Mouse (Mus musculus) bone marrow, adult 2 months (tissue): ENCODE results near the gene Olfr734. TPM values are rescaled to one million over a fixed set of nuclear protein-coding genes. Genes with fewer than 3 reads are reported as not detected.
A peak's percentile ranks its signal among the peaks of the same experiment; 100 is the strongest.

Source experiments
- H3K27ac ChIP-seq: fragments of 200-500 bp; 2 replicates; pipeline ENCODE4 v1.5.1; 2012; ENCODE audit warnings: low read depth, mild to moderate bottlenecking, control low read depth, inconsistent platforms, low read length; ENCODE audit not compliant: control insufficient read depth, poor library complexity, insufficient read depth
- H3K4me1 ChIP-seq: fragments of 200-500 bp; 2 replicates; pipeline ENCODE4 v1.6.1; 2011; ENCODE audit warnings: low read length; ENCODE audit not compliant: control insufficient read depth, insufficient read depth
- H3K4me3 ChIP-seq: fragments of 200-500 bp; replicated peaks from 2 replicates; pipeline ENCODE3; 2011; ENCODE audit warnings: mild to moderate bottlenecking, low read depth, low read length, control low read depth; ENCODE audit not compliant: control insufficient read depth
- CTCF ChIP-seq: fragments of 200-500 bp; IDR thresholded peaks from 2 replicates; pipeline ENCODE4 v1.5.1; 2011; ENCODE audit warnings: low read length, control low read depth; ENCODE audit not compliant: control insufficient read depth, insufficient read depth
- POLR2A ChIP-seq: fragments of 200-500 bp; IDR thresholded peaks from 2 replicates; pipeline ENCODE4 v1.6.1; 2011; ENCODE audit warnings: low read depth, mild to moderate bottlenecking, control low read depth, low read length, borderline replicate concordance; ENCODE audit not compliant: control insufficient read depth
- WGBS: fragments of 180-500 bp; shearing (Covaris S2); methylation state at CpG from one replicate; pipeline ENCODE4 v1.1.7; 2018; 5-methylcytosine and 5-hydroxymethylcytosine counted together
- polyA plus RNA-seq: library from polyadenylated mRNA; stranded (reverse); fragments of >200 nt; gene quantifications from 2 replicates; pipeline ENCODE4 v1.2.4, GENCODE M21; 2011; ENCODE audit warnings: low replicate concordance; ENCODE audit not compliant: missing spikeins, insufficient read depth, insufficient read length

The Olfr734 gene
- polyA plus RNA-seq: not detected in 2 replicates

DNA sequence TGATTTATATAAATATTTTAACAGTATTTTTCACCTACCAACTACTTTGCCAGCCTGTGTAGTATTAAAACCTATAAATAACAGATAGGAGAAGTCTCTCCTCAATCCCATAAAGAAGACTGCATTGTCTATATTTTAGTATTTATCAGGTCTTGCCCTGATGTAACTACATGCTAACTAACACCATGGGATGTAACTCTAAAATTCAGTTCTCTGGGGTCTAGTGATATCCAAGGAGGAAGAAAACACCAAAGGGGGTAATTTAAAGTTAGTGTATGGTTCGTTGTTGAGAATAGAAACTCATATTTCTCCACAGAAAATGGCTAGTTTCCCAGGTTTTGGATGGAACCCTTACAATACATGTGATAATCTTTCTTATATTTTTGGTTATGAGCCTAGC lies at the start of gene Olfr734:
Olfr734 (minus strand) TSS at position 101 of the 400 bp plus-strand sequence.
- Histone ChIP-seq H3K4me1 (no peaks in the 10 kb centered on the region), H3K27ac (no peak within 1 kb of the TSS), H3K4me3 (no peak within 1 kb of the TSS)
- WGBS: 56% methylated on average over 1 of the region's 1 CpGs
- TF ChIP-seq CTCF (no peak), POLR2A (no peak)

GRCm38 (mm10) chr14:50363561-50363960 lies 37.0 kb upstream of the Olfr734 start:
- 65% methylated on average over 2 of the region's 2 CpGs for WGBS
- no peaks in the 10 kb centered on the region for H3K4me1 ChIP-seq
- H3K4me3 ChIP-seq: no peak overlapping the region
- no peak overlapping the region for H3K27ac ChIP-seq
- TF ChIP-seq CTCF (no peak), POLR2A (no peak)

GRCm38 (mm10) chr14:50360480-50360879 lies 33.9 kb upstream of the Olfr734 start:
- WGBS: 64% methylated on average over 3 of the region's 3 CpGs
- TF ChIP-seq CTCF (no peak), POLR2A (no peak)

GRCm38 (mm10) chr14:50357593-50357992 lies 31.0 kb upstream of the Olfr734 start, which contains the start of gene Tlr11:
TSS of gene Tlr11 (plus strand) at chr14:50357914.
- TF ChIP-seq POLR2A (no peak), CTCF (no peak)
- 23% methylated on average over 2 of the region's 2 CpGs for WGBS
- peaks cover 1% of the 10 kb centered on the region for H3K4me1 ChIP-seq
- no peak within 1 kb of the TSS for H3K4me3 ChIP-seq
- no peak within 1 kb of the TSS for H3K27ac ChIP-seq

More at GRCm38 (mm10) chr14:50360480-50360879, 33.9 kb upstream of the Olfr734 start:
- H3K4me3 ChIP-seq: no peak overlapping the region
- H3K27ac ChIP-seq: no peak overlapping the region
- H3K4me1 ChIP-seq: peaks cover 1% of the 10 kb centered on the region

DNA sequence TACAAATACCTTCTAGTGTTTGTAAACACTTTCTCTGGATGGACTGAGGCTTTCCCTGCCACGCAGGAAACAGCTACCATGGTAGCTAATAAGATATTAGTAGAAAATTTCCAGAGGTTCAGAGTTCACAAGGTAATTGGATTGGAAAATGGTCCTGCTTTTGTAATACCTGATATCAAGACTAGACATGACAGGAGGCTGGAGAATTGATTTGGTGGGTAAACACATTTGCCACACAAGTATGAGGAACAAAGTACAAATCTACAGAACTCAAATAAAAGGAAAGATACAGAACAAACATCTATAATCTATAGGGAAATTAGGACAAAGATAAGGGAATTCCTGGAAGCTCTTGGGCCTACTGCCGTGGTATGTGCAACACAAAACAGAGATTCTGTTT lies 30.2 kb upstream of the Olfr734 start:
- no peak for TF ChIP-seq CTCF
- no peak for TF ChIP-seq POLR2A
- 78% methylated on average over 2 of the region's 2 CpGs for WGBS
- peaks cover 1% of the 10 kb centered on the region for H3K4me1 ChIP-seq
- H3K4me3 ChIP-seq: no peak overlapping the region
- H3K27ac ChIP-seq: no peak overlapping the region

DNA sequence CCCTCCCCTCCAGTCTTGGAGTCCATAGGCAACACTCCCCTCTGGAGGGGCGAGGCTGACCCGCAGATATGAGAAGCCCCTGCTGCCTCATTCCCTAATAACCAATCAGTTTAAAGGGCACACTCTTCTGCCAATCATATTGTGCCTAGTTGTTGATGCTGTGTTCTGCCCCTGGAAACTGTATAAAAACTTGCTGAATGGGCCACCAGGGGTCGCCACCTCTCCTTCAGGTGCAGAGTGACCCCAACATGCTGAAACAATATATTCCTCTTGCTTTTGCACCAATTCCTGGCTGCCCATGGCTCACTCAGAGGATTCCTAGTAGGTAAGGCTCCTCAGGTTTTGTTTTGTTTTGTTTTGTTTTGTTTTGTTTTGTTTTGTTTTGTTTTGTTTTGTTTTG lies 25.9 kb upstream of the Olfr734 start:
- TF ChIP-seq POLR2A (no peak), CTCF (peak; percentile 40; the same call in 1 of the 2 replicates)
- 21% methylated on average over 3 of the region's 3 CpGs for WGBS
- Histone ChIP-seq H3K27ac (no peak overlapping the region), H3K4me1 (peaks cover 1% of the 10 kb centered on the region), H3K4me3 (no peak overlapping the region)

DNA sequence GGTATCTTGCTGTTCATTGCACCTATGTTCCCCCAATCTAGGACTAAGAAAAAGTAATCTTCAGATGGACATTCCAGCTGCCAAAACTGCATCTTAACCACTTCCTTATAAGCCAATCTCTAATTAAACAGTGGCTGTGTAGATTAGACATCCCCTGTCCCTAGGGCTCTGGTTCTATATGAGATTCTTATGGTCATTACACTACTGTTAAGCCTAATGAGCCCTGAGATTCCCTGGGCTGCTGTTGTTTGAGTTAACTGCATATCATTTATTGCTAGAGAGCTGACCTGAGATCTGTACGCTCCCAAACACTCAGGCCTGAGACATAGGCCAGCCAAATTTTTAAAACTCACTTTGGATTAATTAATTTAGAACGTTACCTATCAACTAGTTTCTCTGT lies 22.2 kb upstream of the Olfr734 start, which contains the start of gene Olfr735:
Olfr735 (minus strand) TSS at position 77 of the 400 bp plus-strand sequence.
- no peaks in the 10 kb centered on the region for H3K4me1 ChIP-seq
- WGBS: 69% methylated on average over 2 of the region's 2 CpGs
- no peak within 1 kb of the TSS for H3K4me3 ChIP-seq
- no peak within 1 kb of the TSS for H3K27ac ChIP-seq
- no peak for TF ChIP-seq CTCF
- TF ChIP-seq POLR2A: no peak

DNA sequence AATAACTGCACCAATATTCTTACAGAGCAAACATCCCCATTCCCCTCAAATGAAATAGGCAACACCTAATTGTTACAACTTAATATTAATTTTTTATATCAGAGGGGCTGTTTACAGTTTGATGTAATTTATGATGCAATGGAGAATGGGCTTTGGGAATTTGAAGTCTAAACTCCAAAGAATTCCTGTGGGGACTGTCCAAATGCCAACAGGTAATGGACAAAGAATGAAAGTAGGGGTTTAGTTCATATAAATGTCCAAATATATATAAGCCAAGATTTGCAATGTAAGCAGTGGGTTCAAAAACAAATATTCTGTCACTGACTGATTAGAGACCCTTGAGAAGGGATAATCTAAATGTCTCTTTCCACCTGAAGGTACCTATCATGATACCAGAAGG lies 25.1 kb downstream of the Olfr734 start, which contains the start of gene Olfr733:
Olfr733 (minus strand) TSS at position 101 of the 400 bp plus-strand sequence.
- H3K27ac ChIP-seq: no peak within 1 kb of the TSS
- no peaks in the 10 kb centered on the region for H3K4me1 ChIP-seq
- TF ChIP-seq POLR2A (no peak), CTCF (no peak)
- no peak within 1 kb of the TSS for H3K4me3 ChIP-seq

GRCm38 (mm10) chr14:50284106-50284505 lies 42.5 kb downstream of the Olfr734 start, which contains the start of gene Olfr732:
TSS of gene Olfr732 (minus strand) at chr14:50284206.
- no peak within 1 kb of the TSS for H3K4me3 ChIP-seq
- H3K27ac ChIP-seq: no peak within 1 kb of the TSS
- no peak for TF ChIP-seq POLR2A
- no peak for TF ChIP-seq CTCF
- no peaks in the 10 kb centered on the region for H3K4me1 ChIP-seq
- 86% methylated on average over 1 of the region's 1 CpGs for WGBS

Other genes starting within 250 kb of the Olfr734 start
- gene Olfr726, start 235.8 kb downstream of the Olfr734 start, polyA plus RNA-seq: not detected in 2 replicates
- not detected in 2 replicates for gene Olfr727, start 203.6 kb downstream of the Olfr734 start, polyA plus RNA-seq
- not detected in 2 replicates for gene Olfr728, start 184.1 kb downstream of the Olfr734 start, polyA plus RNA-seq
- gene Olfr729, start 173.9 kb downstream of the Olfr734 start, polyA plus RNA-seq: 0.45 TPM in 1 of 2 replicates, not detected in the other
- not detected in 2 replicates for gene Olfr730, start 138.6 kb downstream of the Olfr734 start, polyA plus RNA-seq
- not detected in 2 replicates for gene Olfr731, start 84.9 kb downstream of the Olfr734 start, polyA plus RNA-seq
- not detected in 2 replicates for gene Olfr732, start 42.6 kb downstream of the Olfr734 start, polyA plus RNA-seq
- not detected in 2 replicates for gene Olfr733, start 25.2 kb downstream of the Olfr734 start, polyA plus RNA-seq
- gene Olfr735, start 22.1 kb upstream of the Olfr734 start, polyA plus RNA-seq: not detected in 2 replicates
- not detected in 2 replicates for gene Tlr11, start 31.2 kb upstream of the Olfr734 start, polyA plus RNA-seq
- gene Olfr736, start 54.4 kb upstream of the Olfr734 start, polyA plus RNA-seq: not detected in 2 replicates
- not detected in 2 replicates for gene Olfr738, start 80.8 kb upstream of the Olfr734 start, polyA plus RNA-seq
- gene Olfr739, start 91.9 kb upstream of the Olfr734 start, polyA plus RNA-seq: not detected in 2 replicates
- gene Olfr740, start 118.8 kb upstream of the Olfr734 start, polyA plus RNA-seq: not detected in 2 replicates
- gene Olfr741, start 146.0 kb upstream of the Olfr734 start, polyA plus RNA-seq: not detected in 2 replicates
- not detected in 2 replicates for gene Olfr742, start 176.8 kb upstream of the Olfr734 start, polyA plus RNA-seq
- not detected in 2 replicates for gene Olfr743, start 195.1 kb upstream of the Olfr734 start, polyA plus RNA-seq